Mouse (Mus musculus) thymus, adult 2 months (tissue): ENCODE data around the gene Cpe.

Source experiments
- CTCF ChIP-seq: fragments of 200-500 bp; IDR thresholded peaks from 2 replicates; pipeline ENCODE4 v1.5.1; 2012; ENCODE audit warnings: mild to moderate bottlenecking, control low read depth, low read length, moderate library complexity, borderline replicate concordance; ENCODE audit not compliant: control insufficient read depth, poor library complexity, insufficient read depth; ENCODE audit errors: extremely low read depth
- POLR2A ChIP-seq: fragments of 200-500 bp; IDR thresholded peaks from 2 replicates; pipeline ENCODE4 v1.6.1; 2012; ENCODE audit warnings: mild to moderate bottlenecking, low read length, control low read depth, moderate library complexity; ENCODE audit not compliant: control insufficient read depth, poor library complexity, insufficient read depth; ENCODE audit errors: extremely low read depth

DNA sequence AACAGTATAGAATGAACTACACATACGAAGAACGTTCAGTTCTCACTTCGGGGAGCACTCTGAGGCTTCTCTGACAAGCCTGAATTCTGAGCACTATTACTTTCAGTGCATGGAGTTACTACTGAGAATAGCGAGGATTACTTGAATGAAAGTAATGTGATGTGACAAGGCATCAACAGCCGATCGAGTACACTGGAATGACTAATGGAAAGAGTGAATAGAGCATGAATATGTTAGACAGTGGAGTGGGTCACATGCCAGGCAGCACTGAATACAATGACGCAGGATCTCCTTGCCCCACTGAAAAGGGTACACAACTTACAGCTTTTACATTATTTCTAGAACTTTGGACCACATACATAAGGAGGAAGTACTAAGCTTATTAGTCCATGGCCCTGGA is 149.4 kb downstream of the Cpe start:
- TF ChIP-seq CTCF = no peak
- TF ChIP-seq POLR2A = no peak
